Mouse (Mus musculus): ENCODE data around the gene Acbd5.

DNA sequence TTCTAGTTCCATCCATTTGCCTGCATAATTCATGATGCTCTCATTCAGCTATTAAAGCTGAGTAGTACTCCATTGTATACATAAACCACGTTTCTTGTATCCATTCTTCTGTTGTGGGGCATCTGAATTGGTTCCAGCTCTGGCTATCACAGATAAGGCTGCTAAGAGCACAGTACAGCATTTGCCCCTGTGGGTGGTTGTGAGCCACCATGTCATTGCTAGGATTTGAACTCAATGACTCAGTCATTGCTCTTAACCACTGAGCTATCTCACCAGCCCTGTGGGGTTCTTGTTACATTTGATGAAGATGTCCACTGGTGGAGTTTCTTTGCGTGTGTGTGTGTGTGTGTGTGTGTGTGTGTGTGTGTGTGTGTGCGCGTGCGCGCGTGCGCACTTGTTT lies 16.6 kb downstream of the Acbd5 start:
- TF ChIP-seq CTCF (IDR thresholded peaks at IDR 0.05) (no peak), EP300 (IDR thresholded peaks at IDR 0.05) (no peak)
